Mouse (Mus musculus): ENCODE data around the gene Gucd1. TPM values are rescaled to one million over a fixed set of nuclear protein-coding genes. Genes with fewer than 3 reads are reported as not detected.

Gucd1 gene
- polyA plus RNA-seq, 1 experiment from 2014 or later = 31.4 TPM

- H3K9me3 ChIP-seq (replicated peaks; ENCODE audit: control insufficient read depth, low read length) = no peaks in the 10 kb centered on the region
- 74% methylated on average over 3 of the region's 3 CpGs for WGBS
Observed at GRCm38 (mm10) chr10:75487131-75487530, 30.6 kb downstream of the Gucd1 start.

GRCm38 (mm10) chr10:75486086-75486979 lies 31.4 kb downstream of the Gucd1 start:
- Histone ChIP-seq H3K4me3 (ENCODE audit: low read depth, low read length) (no peak overlapping the region), H3K9me3 (replicated peaks; ENCODE audit: control insufficient read depth, low read length) (no peaks in the 10 kb centered on the region), H3K36me3 (replicated peaks; ENCODE audit: control insufficient read depth, insufficient read depth, low read depth, low read length) (no peaks in the 10 kb centered on the region), H3K9ac (replicated peaks; ENCODE audit: low read length) (no peak overlapping the region), H3K27ac (replicated peaks; ENCODE audit: low read depth, low read length) (no peak overlapping the region), H3K4me1 (ENCODE audit: control insufficient read depth, insufficient read depth, low read length) (no peaks in the 10 kb centered on the region), H3K27me3 (ENCODE audit: control insufficient read depth, insufficient read depth, low read length) (no peaks in the 10 kb centered on the region), H3K4me2 (ENCODE audit: low read depth, low read length) (no peak overlapping the region)
- peak; percentile 82 for DNase-seq (ENCODE audit: low spot score)
- whole genome bisulfite sequencing = 50% methylated on average over 9 of the region's 9 CpGs
- ATAC-seq (replicated peaks; ENCODE audit: insufficient number of reproducible peaks, low FRiP score, low TSS enrichment, low read depth) = 0 out of 2 replicates have a peak, but pooled peaks have one; percentile 76

More at GRCm38 (mm10) chr10:75487131-75487530, 30.6 kb downstream of the Gucd1 start:
- no peak overlapping the region for H3K4me3 ChIP-seq (ENCODE audit: low read depth, low read length)
- ATAC-seq (replicated peaks; ENCODE audit: insufficient number of reproducible peaks, low FRiP score, low TSS enrichment, low read depth) (no peak), DNase-seq (ENCODE audit: low spot score) (no peak)
- H3K27me3 ChIP-seq (ENCODE audit: control insufficient read depth, insufficient read depth, low read length) = no peaks in the 10 kb centered on the region
- no peaks in the 10 kb centered on the region for H3K36me3 ChIP-seq (replicated peaks; ENCODE audit: control insufficient read depth, insufficient read depth, low read depth, low read length)
- no peak overlapping the region for H3K27ac ChIP-seq (replicated peaks; ENCODE audit: low read depth, low read length)
- no peaks in the 10 kb centered on the region for H3K4me1 ChIP-seq (ENCODE audit: control insufficient read depth, insufficient read depth, low read length)
- H3K4me2 ChIP-seq (ENCODE audit: low read depth, low read length) = no peak overlapping the region
- no peak overlapping the region for H3K9ac ChIP-seq (replicated peaks; ENCODE audit: low read length)

GRCm38 (mm10) chr10:75484767-75485166 lies 33.0 kb downstream of the Gucd1 start:
- Histone ChIP-seq H3K4me2 (ENCODE audit: low read depth, low read length) (no peak overlapping the region), H3K4me3 (ENCODE audit: low read depth, low read length) (no peak overlapping the region), H3K4me1 (ENCODE audit: control insufficient read depth, insufficient read depth, low read length) (no peaks in the 10 kb centered on the region), H3K36me3 (replicated peaks; ENCODE audit: control insufficient read depth, insufficient read depth, low read depth, low read length) (no peaks in the 10 kb centered on the region), H3K27ac (replicated peaks; ENCODE audit: low read depth, low read length) (no peak overlapping the region), H3K9ac (replicated peaks; ENCODE audit: low read length) (no peak overlapping the region), H3K27me3 (ENCODE audit: control insufficient read depth, insufficient read depth, low read length) (no peaks in the 10 kb centered on the region), H3K9me3 (replicated peaks; ENCODE audit: control insufficient read depth, low read length) (no peaks in the 10 kb centered on the region)
- ATAC-seq (replicated peaks; ENCODE audit: insufficient number of reproducible peaks, low FRiP score, low TSS enrichment, low read depth) = no peak
- WGBS = 75% methylated on average over 6 of the region's 6 CpGs
- DNase-seq (ENCODE audit: low spot score) = no peak

DNA sequence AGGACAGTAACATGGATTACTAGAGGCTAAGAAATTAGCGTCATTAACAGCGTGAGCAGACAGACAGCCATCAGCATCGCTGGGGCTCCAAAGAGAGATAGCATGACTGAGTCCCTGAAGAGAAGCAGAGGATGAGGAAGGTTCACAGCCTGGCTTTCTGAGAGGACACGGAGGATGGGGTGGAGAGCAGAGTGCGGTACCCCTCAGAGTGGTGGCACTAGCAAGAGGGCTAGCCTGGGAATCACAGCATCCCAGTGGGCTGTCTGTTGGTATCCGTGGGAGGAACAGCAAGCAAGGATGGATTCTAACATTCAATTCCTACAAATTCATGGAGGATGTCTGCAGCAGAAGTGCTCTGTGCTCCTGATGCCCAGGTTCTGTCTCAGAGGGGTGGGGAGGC lies 33.7 kb downstream of the Gucd1 start:
- Histone ChIP-seq H3K36me3 (replicated peaks; ENCODE audit: control insufficient read depth, insufficient read depth, low read depth, low read length) (no peaks in the 10 kb centered on the region), H3K9ac (replicated peaks; ENCODE audit: low read length) (no peak overlapping the region), H3K27me3 (ENCODE audit: control insufficient read depth, insufficient read depth, low read length) (no peaks in the 10 kb centered on the region), H3K4me1 (ENCODE audit: control insufficient read depth, insufficient read depth, low read length) (no peaks in the 10 kb centered on the region), H3K4me3 (ENCODE audit: low read depth, low read length) (no peak overlapping the region), H3K4me2 (ENCODE audit: low read depth, low read length) (no peak overlapping the region), H3K9me3 (replicated peaks; ENCODE audit: control insufficient read depth, low read length) (no peaks in the 10 kb centered on the region), H3K27ac (replicated peaks; ENCODE audit: low read depth, low read length) (no peak overlapping the region)
- WGBS = 86% methylated on average over 6 of the region's 6 CpGs
- ATAC-seq (replicated peaks; ENCODE audit: insufficient number of reproducible peaks, low FRiP score, low TSS enrichment, low read depth) = no peak
- no peak for DNase-seq (ENCODE audit: low spot score)

GRCm38 (mm10) chr10:75482919-75483483 lies 34.8 kb downstream of the Gucd1 start:
- no peaks in the 10 kb centered on the region for H3K36me3 ChIP-seq (replicated peaks; ENCODE audit: control insufficient read depth, insufficient read depth, low read depth, low read length)
- no peaks in the 10 kb centered on the region for H3K27me3 ChIP-seq (ENCODE audit: control insufficient read depth, insufficient read depth, low read length)
- H3K4me2 ChIP-seq (ENCODE audit: low read depth, low read length) = no peak overlapping the region
- DNase-seq (ENCODE audit: low spot score) (no peak), ATAC-seq (replicated peaks; ENCODE audit: insufficient number of reproducible peaks, low FRiP score, low TSS enrichment, low read depth) (no peak)
- no peak overlapping the region for H3K27ac ChIP-seq (replicated peaks; ENCODE audit: low read depth, low read length)
- WGBS = 88% methylated on average over 11 of the region's 11 CpGs
- H3K9ac ChIP-seq (replicated peaks; ENCODE audit: low read length) = no peak overlapping the region
- H3K9me3 ChIP-seq (replicated peaks; ENCODE audit: control insufficient read depth, low read length) = no peaks in the 10 kb centered on the region
- no peak overlapping the region for H3K4me3 ChIP-seq (ENCODE audit: low read depth, low read length)
- no peaks in the 10 kb centered on the region for H3K4me1 ChIP-seq (ENCODE audit: control insufficient read depth, insufficient read depth, low read length)

DNA sequence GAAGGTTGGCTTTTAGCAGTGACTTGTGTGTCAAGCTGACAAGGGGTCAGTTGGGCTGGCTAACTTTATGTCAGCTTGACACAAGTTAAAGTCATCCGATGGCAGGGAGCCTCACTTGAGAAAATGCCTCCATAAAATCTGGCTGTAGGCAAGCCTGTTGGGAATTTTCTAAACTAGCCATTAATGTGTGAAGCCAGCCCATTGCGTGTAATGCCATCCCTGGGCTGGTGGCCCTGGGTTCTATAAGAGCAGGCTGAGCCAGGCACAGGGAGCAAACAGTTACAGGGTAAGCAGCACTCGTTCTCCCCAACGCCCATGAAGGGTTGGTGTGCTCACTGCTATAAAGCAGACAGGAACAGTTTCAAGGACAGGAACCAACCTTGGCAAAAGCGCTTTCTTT lies 35.5 kb downstream of the Gucd1 start:
- 84% methylated on average over 5 of the region's 5 CpGs for WGBS
- Histone ChIP-seq H3K9ac (replicated peaks; ENCODE audit: low read length) (no peak overlapping the region), H3K4me3 (ENCODE audit: low read depth, low read length) (no peak overlapping the region), H3K36me3 (replicated peaks; ENCODE audit: control insufficient read depth, insufficient read depth, low read depth, low read length) (no peaks in the 10 kb centered on the region), H3K4me1 (ENCODE audit: control insufficient read depth, insufficient read depth, low read length) (no peaks in the 10 kb centered on the region), H3K27me3 (ENCODE audit: control insufficient read depth, insufficient read depth, low read length) (no peaks in the 10 kb centered on the region), H3K4me2 (ENCODE audit: low read depth, low read length) (no peak overlapping the region), H3K9me3 (replicated peaks; ENCODE audit: control insufficient read depth, low read length) (no peaks in the 10 kb centered on the region), H3K27ac (replicated peaks; ENCODE audit: low read depth, low read length) (no peak overlapping the region)
- ATAC-seq (replicated peaks; ENCODE audit: insufficient number of reproducible peaks, low FRiP score, low TSS enrichment, low read depth) (no peak), DNase-seq (ENCODE audit: low spot score) (no peak)

DNA sequence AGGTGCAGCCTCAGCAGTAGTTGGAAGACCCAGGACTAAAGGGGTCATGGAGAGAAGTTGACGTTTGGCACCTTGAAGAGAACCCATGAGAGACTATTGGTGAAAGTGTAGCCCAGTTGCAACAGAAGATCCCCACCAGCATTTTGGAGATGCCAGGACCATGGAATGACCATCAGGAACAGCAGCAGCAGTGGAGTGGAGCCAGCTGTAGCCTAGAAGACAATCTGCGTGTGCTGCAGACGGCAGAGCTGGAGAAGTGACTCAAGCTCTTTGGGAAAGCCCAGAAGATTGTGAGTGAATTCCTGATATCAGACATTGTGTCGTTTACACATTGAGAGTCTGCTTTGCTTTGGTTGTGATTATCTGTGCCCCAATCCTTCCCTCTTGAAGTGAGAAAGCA lies 36.1 kb downstream of the Gucd1 start:
- Histone ChIP-seq H3K4me2 (ENCODE audit: low read depth, low read length) (no peak overlapping the region), H3K9me3 (replicated peaks; ENCODE audit: control insufficient read depth, low read length) (no peaks in the 10 kb centered on the region), H3K27ac (replicated peaks; ENCODE audit: low read depth, low read length) (no peak overlapping the region), H3K36me3 (replicated peaks; ENCODE audit: control insufficient read depth, insufficient read depth, low read depth, low read length) (no peaks in the 10 kb centered on the region), H3K9ac (replicated peaks; ENCODE audit: low read length) (no peak overlapping the region), H3K4me3 (ENCODE audit: low read depth, low read length) (no peak overlapping the region), H3K27me3 (ENCODE audit: control insufficient read depth, insufficient read depth, low read length) (no peaks in the 10 kb centered on the region), H3K4me1 (ENCODE audit: control insufficient read depth, insufficient read depth, low read length) (no peaks in the 10 kb centered on the region; the same call in 1 of the 2 replicates)
- WGBS = 88% methylated on average over 4 of the region's 4 CpGs
- ATAC-seq (replicated peaks; ENCODE audit: insufficient number of reproducible peaks, low FRiP score, low TSS enrichment, low read depth) (no peak), DNase-seq (ENCODE audit: low spot score) (no peak)

- Histone ChIP-seq H3K36me3 (replicated peaks; ENCODE audit: control insufficient read depth, insufficient read depth, low read depth, low read length) (no peaks in the 10 kb centered on the region), H3K9ac (replicated peaks; ENCODE audit: low read length) (no peak overlapping the region), H3K4me2 (ENCODE audit: low read depth, low read length) (no peak overlapping the region), H3K27me3 (ENCODE audit: control insufficient read depth, insufficient read depth, low read length) (no peaks in the 10 kb centered on the region), H3K4me3 (ENCODE audit: low read depth, low read length) (no peak overlapping the region), H3K4me1 (ENCODE audit: control insufficient read depth, insufficient read depth, low read length) (no peaks in the 10 kb centered on the region; the same call in 1 of the 2 replicates), H3K27ac (replicated peaks; ENCODE audit: low read depth, low read length) (no peak overlapping the region), H3K9me3 (replicated peaks; ENCODE audit: control insufficient read depth, low read length) (no peaks in the 10 kb centered on the region)
- WGBS = 87% methylated on average over 2 of the region's 2 CpGs
- ATAC-seq (replicated peaks; ENCODE audit: insufficient number of reproducible peaks, low FRiP score, low TSS enrichment, low read depth) (no peak), DNase-seq (ENCODE audit: low spot score) (no peak)
Observed at GRCm38 (mm10) chr10:75479955-75480354, 37.8 kb downstream of the Gucd1 start.
